Mouse (Mus musculus): ENCODE results near the gene Nup107. TPM values are rescaled to one million over a fixed set of nuclear protein-coding genes. Genes with fewer than 3 reads are reported as not detected.

Gene Nup107
- polyA plus RNA-seq, 1 experiment from 2014 or later: 35.6 TPM

DNA sequence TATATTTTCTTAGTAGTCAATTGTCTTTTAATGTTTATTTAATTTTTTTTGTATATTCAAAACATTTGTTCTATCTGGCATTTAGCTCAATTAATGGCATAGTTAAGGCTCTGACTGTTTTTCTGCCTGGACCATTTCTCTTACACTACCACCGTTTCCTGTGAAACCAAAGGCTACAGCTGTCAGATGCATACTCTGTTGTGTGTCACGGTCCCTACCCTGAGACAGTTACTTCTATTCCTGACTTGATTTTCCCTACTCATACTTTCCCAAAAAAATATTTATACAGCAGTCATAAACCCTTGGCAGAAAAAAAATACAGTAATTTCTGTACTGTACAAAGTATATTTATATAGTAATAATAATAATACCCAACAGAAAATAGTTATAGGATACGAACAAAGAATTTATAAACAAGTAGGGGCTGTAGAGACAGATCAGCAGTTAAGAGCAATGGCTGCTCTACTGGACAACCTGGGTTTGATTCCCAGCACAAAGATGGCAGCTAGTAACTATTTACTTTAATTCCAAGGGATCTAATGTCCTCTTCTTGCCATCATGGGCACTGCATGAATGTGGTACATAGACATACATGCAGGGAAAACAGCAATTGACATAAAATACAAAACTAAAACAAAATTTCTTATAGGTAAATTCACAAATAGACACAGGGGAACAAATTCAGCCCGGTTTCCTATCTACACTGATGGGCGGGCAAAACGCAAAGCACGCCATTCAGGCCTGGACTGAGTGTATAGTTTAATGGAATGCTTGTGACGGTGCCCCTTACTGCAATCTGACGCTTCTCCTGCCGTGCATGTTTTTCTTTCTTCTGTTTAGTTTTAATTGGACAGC is 25.0 kb downstream of the Nup107 start:
- no peaks in the 10 kb centered on the region for H3K4me1 ChIP-seq (replicated peaks)
- H3K36me3 ChIP-seq: peaks cover 65% of the 10 kb centered on the region
- H3K9ac ChIP-seq: no peak overlapping the region
- 89% methylated on average over 10 of the region's 10 CpGs for WGBS
- no peak overlapping the region for H3K27ac ChIP-seq
- H3K27me3 ChIP-seq: no peaks in the 10 kb centered on the region
- no peak for ATAC-seq (replicated peaks; ENCODE audit: insufficient number of reproducible peaks, insufficient read depth, low FRiP score, low read depth)
- H3K4me2 ChIP-seq: no peak overlapping the region
- H3K4me3 ChIP-seq: no peak overlapping the region
- H3K9me3 ChIP-seq (replicated peaks): no peaks in the 10 kb centered on the region

DNA sequence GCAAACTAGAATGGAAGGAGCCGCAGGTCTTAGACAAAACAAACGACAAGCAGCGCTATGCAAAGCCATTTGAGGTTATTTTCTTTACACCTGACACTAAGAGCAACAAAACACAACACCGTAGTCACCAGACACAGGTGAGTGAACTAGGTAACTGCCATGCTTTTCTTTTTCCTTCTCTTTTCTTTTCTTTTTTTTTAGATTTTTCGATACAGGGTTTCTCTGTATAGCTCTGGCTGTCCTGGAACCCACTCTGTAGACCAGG is 25.7 kb downstream of the Nup107 start:
- H3K36me3 ChIP-seq: peaks cover 65% of the 10 kb centered on the region
- no peak for ATAC-seq (replicated peaks; ENCODE audit: insufficient number of reproducible peaks, insufficient read depth, low FRiP score, low read depth)
- H3K4me1 ChIP-seq (replicated peaks): no peaks in the 10 kb centered on the region
- no peak overlapping the region for H3K9ac ChIP-seq
- no peaks in the 10 kb centered on the region for H3K9me3 ChIP-seq (replicated peaks)
- no peak overlapping the region for H3K4me2 ChIP-seq
- H3K27me3 ChIP-seq: no peaks in the 10 kb centered on the region
- no peak overlapping the region for H3K4me3 ChIP-seq
- 95% methylated on average over 5 of the region's 5 CpGs for WGBS
- no peak overlapping the region for H3K27ac ChIP-seq

DNA sequence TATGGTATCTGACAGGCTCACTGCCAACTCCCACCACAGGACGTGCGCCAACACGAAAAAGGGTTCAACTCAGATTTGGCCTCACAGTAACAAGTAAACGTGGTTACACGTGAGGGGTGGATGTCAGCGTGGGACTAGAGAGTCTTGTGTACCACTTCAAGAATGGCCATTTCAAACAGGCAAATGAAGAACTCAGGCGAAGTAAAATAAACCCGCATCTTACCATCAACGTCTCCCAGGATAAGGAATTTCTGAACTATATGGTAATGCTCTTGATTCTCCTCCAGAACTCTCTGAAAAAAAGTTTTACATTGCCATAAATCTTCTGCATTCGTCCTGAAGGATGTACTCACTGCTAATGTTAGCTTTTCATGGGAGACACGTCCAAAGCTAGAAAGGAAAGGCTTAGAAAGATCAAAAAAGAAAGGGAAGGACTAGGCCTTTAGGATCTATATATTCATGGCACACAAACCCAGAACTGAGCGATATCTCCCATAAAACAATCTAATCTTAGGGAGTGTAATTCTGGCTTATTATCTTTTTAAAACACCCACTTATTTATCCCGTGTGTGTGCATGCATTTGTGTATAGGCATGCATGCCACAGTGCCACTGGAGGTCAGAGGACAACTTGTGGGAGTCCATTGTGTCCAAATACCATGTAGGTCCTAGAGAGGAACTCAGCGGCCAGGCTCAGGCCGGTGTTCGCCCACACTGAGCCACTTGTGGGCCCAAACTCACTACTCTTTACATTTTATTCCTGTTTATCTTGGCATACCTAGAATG is 26.2 kb downstream of the Nup107 start:
- Histone ChIP-seq H3K9me3 (replicated peaks) (no peaks in the 10 kb centered on the region), H3K4me1 (replicated peaks) (no peaks in the 10 kb centered on the region), H3K4me2 (no peak overlapping the region), H3K4me3 (no peak overlapping the region), H3K36me3 (peaks cover 66% of the 10 kb centered on the region), H3K27me3 (no peaks in the 10 kb centered on the region), H3K9ac (no peak overlapping the region), H3K27ac (no peak overlapping the region)
- no peak for ATAC-seq (replicated peaks; ENCODE audit: insufficient number of reproducible peaks, insufficient read depth, low FRiP score, low read depth)
- 86% methylated on average over 16 of the region's 16 CpGs for whole genome bisulfite sequencing

DNA sequence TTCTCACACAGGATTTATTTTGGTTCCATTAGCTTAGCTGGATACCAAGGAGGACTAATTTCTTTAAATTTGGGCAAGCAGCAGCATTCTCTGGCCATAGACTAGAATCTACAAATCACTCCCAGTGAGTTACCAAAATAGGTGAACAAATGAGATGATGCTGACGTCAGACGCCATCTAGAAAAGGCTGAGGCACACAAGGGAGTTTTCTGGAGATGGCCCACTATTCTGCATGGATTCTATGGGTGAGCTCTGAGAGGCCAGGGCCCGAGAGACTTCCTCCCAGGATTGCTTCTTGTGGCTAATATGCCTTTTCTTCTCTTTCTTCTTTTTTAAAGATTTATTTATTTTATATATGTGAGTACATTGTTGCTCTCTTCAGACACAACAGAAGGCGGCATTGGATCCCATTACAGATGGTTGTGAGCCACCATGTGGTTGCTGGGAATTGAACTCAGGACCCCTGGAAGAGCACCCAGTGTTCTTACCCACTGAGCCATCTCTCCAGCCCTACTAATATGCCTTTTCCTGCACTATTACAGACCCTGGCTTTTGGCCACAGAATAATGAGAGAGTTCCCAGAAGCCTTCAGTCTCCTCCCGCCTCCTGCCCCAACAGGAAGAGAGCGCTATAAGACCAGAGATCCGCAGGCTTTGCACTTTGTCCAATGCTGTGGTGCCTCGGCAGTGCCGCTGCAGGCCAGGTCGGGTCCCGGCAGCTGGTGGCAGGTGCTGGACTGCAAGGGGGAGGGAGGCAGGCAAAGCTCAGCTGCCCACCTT is 27.2 kb downstream of the Nup107 start:
- Histone ChIP-seq H3K4me3 (no peak overlapping the region), H3K9ac (no peak overlapping the region), H3K27ac (no peak overlapping the region), H3K27me3 (no peaks in the 10 kb centered on the region), H3K36me3 (peaks cover 68% of the 10 kb centered on the region), H3K4me2 (no peak overlapping the region), H3K4me1 (replicated peaks) (no peaks in the 10 kb centered on the region), H3K9me3 (replicated peaks) (no peaks in the 10 kb centered on the region)
- ATAC-seq (replicated peaks; ENCODE audit: insufficient number of reproducible peaks, insufficient read depth, low FRiP score, low read depth): no peak
- 93% methylated on average over 11 of the region's 11 CpGs for WGBS

DNA sequence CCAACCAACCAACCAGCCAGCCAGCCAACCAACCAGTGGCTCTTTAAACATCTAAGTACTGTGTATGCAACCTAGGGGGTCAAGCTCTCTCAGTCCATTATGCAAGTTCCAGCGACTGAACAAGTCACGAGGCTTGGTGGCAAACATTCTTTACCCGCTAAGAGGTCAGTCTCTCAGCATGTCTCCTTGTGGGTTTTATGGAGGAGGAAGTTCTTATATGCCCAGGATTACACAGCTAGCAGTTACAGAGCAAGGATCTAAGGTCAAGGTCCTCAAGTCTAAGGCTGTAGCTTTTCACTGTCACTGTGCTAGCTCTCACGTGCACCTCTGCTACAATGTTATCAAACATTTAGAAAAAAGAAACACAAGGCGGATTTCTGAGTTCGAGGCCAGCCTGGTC is 27.9 kb downstream of the Nup107 start:
- Histone ChIP-seq H3K9me3 (replicated peaks) (no peaks in the 10 kb centered on the region), H3K4me1 (replicated peaks) (no peaks in the 10 kb centered on the region), H3K9ac (no peak overlapping the region), H3K36me3 (peaks cover 68% of the 10 kb centered on the region), H3K4me3 (no peak overlapping the region), H3K4me2 (no peak overlapping the region), H3K27ac (no peak overlapping the region), H3K27me3 (no peaks in the 10 kb centered on the region)
- ATAC-seq (replicated peaks; ENCODE audit: insufficient number of reproducible peaks, insufficient read depth, low FRiP score, low read depth): no peak
- 87% methylated on average over 6 of the region's 6 CpGs for WGBS

DNA sequence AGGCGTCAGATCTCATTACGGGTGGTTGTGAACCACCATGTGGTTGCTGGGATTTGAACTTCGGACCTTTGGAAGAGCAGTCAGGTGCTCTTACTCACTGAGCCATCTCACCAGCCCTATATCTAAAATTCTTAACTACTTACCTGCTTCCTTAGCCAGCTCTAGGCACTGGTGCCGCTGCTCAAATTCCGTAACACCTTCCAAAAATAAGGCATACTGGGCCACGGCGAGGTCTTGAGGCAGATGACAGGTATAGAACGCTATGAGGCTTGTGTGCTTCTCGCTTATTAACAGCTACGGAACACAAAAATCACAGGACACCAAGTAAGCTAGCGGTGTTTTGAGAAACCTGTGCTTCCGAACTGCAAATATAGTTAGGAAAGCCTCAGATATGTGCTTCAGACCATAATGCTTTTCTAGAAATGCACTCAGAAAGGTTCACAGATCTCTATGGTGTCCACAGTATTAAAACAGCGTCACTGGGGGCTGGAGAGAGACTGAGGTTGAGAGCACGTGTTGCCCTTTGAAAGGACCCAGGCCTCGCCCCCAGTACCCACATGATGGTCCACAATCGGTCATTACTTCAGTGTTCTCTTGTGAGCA is 28.8 kb downstream of the Nup107 start:
- Histone ChIP-seq H3K9ac (no peak overlapping the region), H3K9me3 (replicated peaks) (no peaks in the 10 kb centered on the region), H3K4me1 (replicated peaks) (no peaks in the 10 kb centered on the region), H3K36me3 (peaks cover 75% of the 10 kb centered on the region), H3K4me3 (no peak overlapping the region), H3K27me3 (no peaks in the 10 kb centered on the region), H3K4me2 (no peak overlapping the region), H3K27ac (no peak overlapping the region)
- WGBS: 94% methylated on average over 16 of the region's 16 CpGs
- no peak for ATAC-seq (replicated peaks; ENCODE audit: insufficient number of reproducible peaks, insufficient read depth, low FRiP score, low read depth)

DNA sequence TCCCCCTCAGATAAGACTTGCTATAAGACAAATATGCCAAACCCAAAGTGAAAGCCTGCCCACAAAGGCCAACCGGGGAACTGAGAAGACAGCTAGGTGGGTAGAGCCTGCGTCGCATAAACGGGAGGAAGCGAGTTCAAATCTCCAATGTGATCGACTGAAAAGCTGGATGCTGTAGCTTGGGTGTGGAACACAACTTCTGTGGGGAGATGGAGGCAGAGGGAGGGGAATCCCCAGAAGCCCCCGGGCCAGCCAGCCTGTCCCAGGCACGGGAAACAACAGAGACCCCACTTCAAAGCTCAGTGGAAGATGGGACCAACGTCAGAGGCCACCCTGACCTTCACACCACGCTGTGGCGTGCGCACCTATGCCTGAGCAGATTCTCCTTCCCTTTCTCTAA is 29.5 kb downstream of the Nup107 start:
- 91% methylated on average over 12 of the region's 12 CpGs for WGBS

DNA sequence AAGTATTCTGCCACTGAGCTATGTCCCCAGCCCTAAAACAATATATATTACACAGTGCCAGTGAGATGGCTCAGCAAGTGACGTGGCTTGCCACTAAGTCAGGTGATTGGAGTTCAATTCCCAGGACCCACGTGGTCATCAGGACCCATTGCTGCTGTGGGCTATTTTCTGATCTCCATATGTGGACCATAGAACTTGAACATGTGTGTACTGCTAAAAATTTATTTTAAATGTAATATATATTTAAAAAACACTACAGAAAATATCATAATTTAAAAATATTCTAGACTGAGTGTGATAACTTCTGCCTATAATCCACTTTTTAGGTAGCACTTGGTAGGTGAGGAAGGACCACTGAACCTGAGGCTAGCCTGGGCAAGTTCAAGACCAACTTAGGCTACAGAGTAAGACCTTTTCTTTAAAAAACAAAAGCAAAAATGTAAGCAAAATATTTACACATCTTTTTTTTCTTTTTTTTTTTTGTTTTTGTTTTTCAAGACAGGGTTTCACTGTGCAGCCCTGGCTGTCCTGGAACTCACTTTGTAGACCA is 30.1 kb downstream of the Nup107 start:
- H3K27ac ChIP-seq: no peak overlapping the region
- H3K27me3 ChIP-seq: no peaks in the 10 kb centered on the region
- H3K36me3 ChIP-seq: peaks cover 78% of the 10 kb centered on the region
- H3K9me3 ChIP-seq (replicated peaks): no peaks in the 10 kb centered on the region
- no peaks in the 10 kb centered on the region for H3K4me1 ChIP-seq (replicated peaks)
- no peak for ATAC-seq (replicated peaks; ENCODE audit: insufficient number of reproducible peaks, insufficient read depth, low FRiP score, low read depth)
- no peak overlapping the region for H3K4me2 ChIP-seq
- H3K9ac ChIP-seq: no peak overlapping the region
- 85% methylated on average over 2 of the region's 2 CpGs for WGBS
- no peak overlapping the region for H3K4me3 ChIP-seq

More for the DNA sequence above, 29.5 kb downstream of the Nup107 start:
- H3K27ac ChIP-seq: no peak overlapping the region
- no peak overlapping the region for H3K4me3 ChIP-seq
- H3K4me1 ChIP-seq (replicated peaks): no peaks in the 10 kb centered on the region
- H3K4me2 ChIP-seq: no peak overlapping the region
- no peaks in the 10 kb centered on the region for H3K27me3 ChIP-seq
- no peak for ATAC-seq (replicated peaks; ENCODE audit: insufficient number of reproducible peaks, insufficient read depth, low FRiP score, low read depth)
- H3K36me3 ChIP-seq: peaks cover 76% of the 10 kb centered on the region
- H3K9me3 ChIP-seq (replicated peaks): no peaks in the 10 kb centered on the region
- H3K9ac ChIP-seq: no peak overlapping the region

DNA sequence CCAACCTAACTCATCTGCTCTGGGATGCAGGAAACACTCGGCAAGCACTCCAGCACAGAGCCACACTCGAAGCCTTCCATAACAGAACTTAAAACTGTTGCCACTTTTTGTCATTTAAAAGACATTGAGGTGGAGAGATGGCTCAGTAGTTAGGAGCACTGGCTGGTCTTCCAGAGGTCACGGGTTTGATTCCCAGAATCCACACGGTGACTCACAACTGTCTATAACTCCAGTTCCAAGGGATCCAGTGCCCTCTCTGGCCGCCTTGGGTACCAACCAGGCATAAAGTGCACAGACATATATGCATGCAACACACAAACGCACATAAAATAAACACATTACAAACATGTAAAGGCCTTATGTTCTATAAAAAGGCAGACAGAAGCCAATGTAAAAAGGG is 31.0 kb downstream of the Nup107 start:
- 90% methylated on average over 6 of the region's 6 CpGs for WGBS
- Histone ChIP-seq H3K9ac (no peak overlapping the region), H3K4me1 (replicated peaks) (no peaks in the 10 kb centered on the region), H3K9me3 (replicated peaks) (no peaks in the 10 kb centered on the region), H3K36me3 (peaks cover 83% of the 10 kb centered on the region), H3K27me3 (no peaks in the 10 kb centered on the region), H3K4me3 (no peak overlapping the region), H3K27ac (no peak overlapping the region), H3K4me2 (no peak overlapping the region)
- no peak for ATAC-seq (replicated peaks; ENCODE audit: insufficient number of reproducible peaks, insufficient read depth, low FRiP score, low read depth)

DNA sequence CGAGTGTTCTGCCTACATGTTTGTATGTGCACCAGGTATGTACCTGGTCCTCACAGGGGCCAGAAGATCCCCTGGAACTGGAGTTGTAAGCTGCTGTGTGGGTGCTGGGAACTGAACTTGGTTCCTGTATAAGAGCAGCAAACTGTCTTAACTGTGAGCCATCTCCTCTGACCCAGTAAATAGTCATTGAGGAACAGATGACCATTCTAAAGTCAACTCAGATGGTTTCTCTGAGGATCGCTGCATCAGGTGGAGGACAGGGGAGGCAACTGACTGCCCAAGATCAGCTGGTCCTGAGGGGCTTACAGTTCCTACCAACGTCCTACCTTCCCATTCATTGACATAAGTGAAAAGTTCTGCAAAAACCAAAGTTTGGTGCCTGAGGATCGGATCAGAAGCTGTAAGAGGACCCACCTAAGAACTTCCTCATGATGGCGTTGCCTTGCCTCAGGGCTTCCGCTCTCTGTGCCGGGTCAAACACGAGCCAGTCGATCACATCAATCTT is 31.6 kb downstream of the Nup107 start:
- Histone ChIP-seq H3K4me2 (no peak overlapping the region), H3K4me1 (replicated peaks) (no peaks in the 10 kb centered on the region), H3K27ac (no peak overlapping the region), H3K36me3 (peaks cover 83% of the 10 kb centered on the region), H3K27me3 (no peaks in the 10 kb centered on the region), H3K9ac (no peak overlapping the region), H3K9me3 (replicated peaks) (no peaks in the 10 kb centered on the region), H3K4me3 (no peak overlapping the region)
- no peak for ATAC-seq (replicated peaks; ENCODE audit: insufficient number of reproducible peaks, insufficient read depth, low FRiP score, low read depth)
- 94% methylated on average over 9 of the region's 9 CpGs for WGBS

All from heart, embryonic 15.5 days (tissue).